Mouse (Mus musculus): Measurements from ENCODE around the gene Them7.

The Them7 gene

GRCm38 (mm10) chr2:105311991-105312390 lies 87.9 kb downstream of the Them7 start:
- no peak for DNase-seq

GRCm38 (mm10) chr2:105313077-105313476 lies 89.0 kb downstream of the Them7 start:
- no peak for DNase-seq

GRCm38 (mm10) chr2:105317556-105318184 lies 93.5 kb downstream of the Them7 start:
- no peak for DNase-seq

DNA sequence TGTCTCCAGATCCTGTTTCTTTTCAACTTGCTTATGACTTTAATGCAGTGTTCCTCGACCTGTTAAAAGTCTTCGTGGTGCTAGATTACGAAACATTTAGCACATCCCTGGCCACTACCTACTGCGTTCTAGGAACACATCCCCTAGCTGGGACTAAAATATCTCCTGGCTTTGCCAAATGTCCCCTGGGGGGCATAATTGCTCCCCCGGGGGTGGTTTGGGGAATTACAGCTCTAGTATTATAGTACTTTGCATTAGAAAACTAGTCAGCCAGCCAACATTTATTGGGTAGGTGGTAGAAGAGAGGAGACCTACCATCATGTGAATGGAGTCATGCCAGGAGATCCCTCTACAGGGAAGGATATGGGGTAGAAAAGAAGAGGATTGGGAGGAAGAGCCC lies 101.9 kb downstream of the Them7 start:
- no peak for DNase-seq

DNA sequence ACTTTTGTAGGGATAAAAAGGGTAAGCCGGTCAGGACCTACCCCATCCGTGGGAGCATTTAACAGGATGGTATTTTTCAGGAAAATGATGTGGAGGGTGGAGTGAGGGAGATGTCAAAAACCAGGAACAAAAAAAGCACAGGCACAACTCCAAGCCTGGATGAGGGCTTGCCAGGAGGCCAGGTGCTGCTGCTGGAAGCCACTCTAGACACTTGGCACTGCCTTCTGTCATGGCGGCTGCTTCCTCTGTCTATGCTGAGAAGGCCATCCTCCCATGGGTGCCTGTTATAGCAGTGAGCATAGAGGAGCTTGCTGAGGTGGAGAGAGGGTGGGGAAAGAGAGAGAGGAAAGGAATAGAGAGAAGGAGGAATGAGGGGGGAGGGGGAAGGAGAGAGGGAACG lies 105.9 kb downstream of the Them7 start:
- no peak for DNase-seq

GRCm38 (mm10) chr2:105333107-105333506 lies 109.0 kb downstream of the Them7 start:
- no peak for DNase-seq

GRCm38 (mm10) chr2:105333976-105334713 lies 110.0 kb downstream of the Them7 start:
- no peak for DNase-seq

GRCm38 (mm10) chr2:105335661-105336060 lies 111.5 kb downstream of the Them7 start:
- DNase-seq, result no peak

GRCm38 (mm10) chr2:105336314-105337027 lies 112.4 kb downstream of the Them7 start:
- no peak for DNase-seq

DNA sequence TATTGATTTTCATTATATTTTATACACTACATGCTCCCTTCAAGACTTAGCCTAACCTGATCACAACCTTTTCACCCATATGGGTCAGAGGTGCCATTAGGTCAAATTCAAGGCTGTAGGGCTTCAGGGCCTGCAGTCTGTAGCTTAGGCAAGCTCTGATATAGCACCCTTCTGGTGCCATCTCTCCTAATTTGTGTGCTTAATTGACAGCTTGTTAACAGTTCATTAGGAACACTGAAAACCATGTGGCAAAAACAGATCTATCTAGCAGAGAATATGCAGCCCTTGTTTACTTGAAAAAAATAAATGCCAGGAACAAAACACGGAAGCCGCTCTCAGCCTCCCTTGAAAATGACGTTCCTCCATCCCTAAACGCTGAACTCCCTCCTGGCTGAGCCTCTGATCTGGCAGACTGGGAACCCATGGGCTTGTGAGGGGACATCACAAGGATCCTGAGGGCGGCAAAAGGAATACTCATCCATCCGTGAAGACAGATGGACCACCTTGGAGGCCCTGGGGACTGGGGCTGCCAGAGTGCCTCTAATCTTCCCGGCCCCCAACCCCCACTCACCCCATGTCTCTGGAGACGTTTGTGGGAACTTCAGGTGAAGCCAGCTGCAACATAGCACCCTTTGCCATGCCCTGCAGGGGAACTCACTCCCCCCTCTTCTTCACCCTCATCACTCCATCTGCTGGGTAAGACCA lies 113.2 kb downstream of the Them7 start:
- DNase-seq, result peak; percentile 71

GRCm38 (mm10) chr2:105339993-105340392 lies 115.9 kb downstream of the Them7 start:
- DNase-seq, result peak; percentile 54

GRCm38 (mm10) chr2:105348886-105349285 lies 124.8 kb downstream of the Them7 start:
- peak; percentile 50 for DNase-seq

- peak; percentile 92 for DNase-seq
These were observed 132.7 kb downstream of the Them7 start for GRCm38 (mm10) chr2:105356791-105357190.

DNA sequence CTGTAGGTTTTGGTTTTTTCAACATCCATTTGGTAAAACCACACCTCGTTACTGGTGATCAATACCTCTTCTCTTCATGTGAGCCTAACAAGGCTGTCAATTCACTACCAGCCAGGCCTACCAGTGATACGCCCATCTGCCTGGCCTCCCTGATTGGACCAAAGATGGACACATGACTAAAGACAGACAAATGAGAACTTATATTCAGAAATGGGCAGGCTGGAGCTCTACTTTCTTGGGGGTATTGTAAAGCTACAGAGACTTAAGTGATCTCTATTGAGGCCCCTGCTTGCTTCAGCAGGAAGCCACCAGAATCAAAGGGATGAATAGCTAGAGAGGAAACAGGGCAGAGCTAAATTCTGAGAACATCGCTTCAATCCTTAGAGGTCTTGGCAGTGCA lies 133.9 kb downstream of the Them7 start:
- DNase-seq, result peak; percentile 27

GRCm38 (mm10) chr2:105367623-105368022 lies 143.5 kb downstream of the Them7 start:
- peak; percentile 59 for DNase-seq

DNA sequence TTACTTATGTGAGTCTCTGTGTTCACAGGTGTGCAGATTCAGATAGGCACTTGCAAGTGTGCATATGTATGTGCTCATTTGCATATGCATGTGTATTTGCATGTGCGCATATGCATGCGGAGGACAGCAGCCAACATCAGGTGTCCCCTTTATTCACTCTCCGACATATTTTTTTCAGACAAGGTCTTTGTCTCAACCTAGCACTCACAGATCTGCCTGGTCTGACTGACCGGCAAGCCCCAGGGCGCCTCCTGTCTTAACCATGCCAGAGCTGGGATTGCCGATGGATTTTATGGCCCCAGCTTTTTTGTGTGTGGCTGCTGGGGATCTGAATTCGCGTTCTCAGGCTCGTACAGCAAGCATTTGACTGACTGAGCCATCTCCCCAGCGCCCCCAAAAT lies 146.1 kb downstream of the Them7 start:
- DNase-seq, result peak; percentile 55

DNA sequence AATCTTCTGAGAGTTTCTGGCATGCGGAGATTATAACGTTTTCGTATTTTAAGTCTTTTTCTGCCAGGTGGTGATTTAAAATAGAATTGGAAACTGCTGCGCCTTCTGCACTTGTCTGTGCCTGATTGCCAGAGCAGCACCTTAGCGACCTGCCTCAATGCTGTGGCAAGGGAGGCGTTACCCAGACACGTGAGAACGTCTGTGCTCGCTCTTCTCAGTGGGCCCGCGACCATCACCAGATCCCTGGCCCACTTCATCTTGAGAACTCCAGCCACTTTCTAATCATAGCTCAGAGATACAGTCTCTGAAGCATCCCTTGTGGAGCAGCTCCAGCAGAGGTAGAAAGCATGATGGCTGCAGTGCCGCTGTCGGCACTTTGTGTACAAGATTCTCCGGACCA lies 146.6 kb downstream of the Them7 start:
- DNase-seq, result peak; percentile 40

- peak; percentile 59 for DNase-seq
These were observed 148.0 kb downstream of the Them7 start for GRCm38 (mm10) chr2:105372156-105372555.

GRCm38 (mm10) chr2:105372727-105373126 lies 148.6 kb downstream of the Them7 start:
- DNase-seq, result peak; percentile 72

- DNase-seq, result peak; percentile 66
These were observed 149.5 kb downstream of the Them7 start for GRCm38 (mm10) chr2:105373658-105374057.

DNA sequence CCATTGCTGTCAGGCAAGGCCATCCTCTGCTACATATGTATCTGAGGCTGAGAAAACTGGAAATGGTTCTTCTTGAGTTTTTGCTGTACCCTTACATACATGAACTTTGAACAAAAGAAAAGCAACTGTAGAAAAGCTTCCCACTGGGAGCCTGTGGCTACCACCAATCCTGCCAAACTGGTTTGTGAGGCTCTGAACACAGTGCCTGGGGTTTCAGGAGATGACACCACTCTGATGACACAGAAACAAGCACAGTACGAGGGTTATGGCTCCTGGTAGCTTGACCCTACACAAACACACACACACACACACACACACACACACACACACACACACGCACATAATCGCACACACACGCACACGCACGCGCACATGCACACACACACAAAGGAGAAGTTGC lies 151.1 kb downstream of the Them7 start:
- no peak for DNase-seq

DNA sequence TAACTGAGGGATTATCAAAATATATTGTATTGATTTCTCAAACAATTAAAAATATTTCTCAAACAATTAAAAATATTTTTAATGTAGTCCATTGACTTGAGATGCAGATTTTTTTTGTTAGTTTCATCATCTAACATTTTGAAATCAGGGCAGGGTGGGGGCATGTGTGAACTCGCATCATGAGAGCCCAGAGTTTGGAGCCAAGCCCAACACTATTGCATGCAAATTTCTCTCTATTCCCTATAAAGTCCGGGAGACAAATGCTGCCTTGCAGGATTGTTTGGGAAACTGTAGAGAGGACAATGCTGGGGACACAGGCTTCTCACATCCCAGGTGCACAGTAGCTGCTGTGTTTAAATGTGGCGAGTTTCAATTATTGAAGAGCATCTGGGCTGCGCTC lies 151.6 kb downstream of the Them7 start:
- DNase-seq, result no peak

DNA sequence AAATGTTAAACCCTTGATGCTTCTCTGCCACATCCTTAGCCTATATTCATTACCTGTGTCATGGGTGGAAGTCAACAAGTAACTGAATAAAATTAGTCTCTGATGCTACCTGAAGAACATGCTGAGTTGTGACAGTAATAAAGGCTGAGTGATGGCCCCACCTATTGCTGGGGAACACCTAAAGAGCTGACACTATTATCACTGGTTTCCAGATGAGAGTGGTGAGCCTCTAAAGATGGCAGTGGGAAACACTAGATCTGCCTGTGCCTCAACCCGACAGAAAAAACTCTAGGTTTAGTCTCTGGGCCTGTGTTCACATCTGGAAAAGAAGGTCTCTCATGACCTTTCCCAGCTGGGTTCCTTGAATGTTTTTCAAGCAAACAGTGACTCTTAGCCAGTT lies 155.6 kb downstream of the Them7 start:
- no peak for DNase-seq

All from heart, adult 11 months (tissue).